Mouse (Mus musculus) embryonic facial prominence, embryonic 11.5 days (tissue): Measurements from ENCODE around the gene Olfr1382. TPM values are rescaled to one million over a fixed set of nuclear protein-coding genes. Genes with fewer than 3 reads are reported as not detected.
"Not testable (repeated sequence)": the region's sequence is repeated elsewhere in the genome, so short reads cannot be mapped to it uniquely, and the experiment has no call there.

Experiments
- ATAC-seq: fragments of 200-750 bp; cut with Nextera tagmentation; replicated peaks from 2 replicates; pipeline ENCODE4 v1.8.0; 2017; ENCODE audit warnings: low read depth; ENCODE audit not compliant: insufficient number of reproducible peaks, low FRiP score, low TSS enrichment
- DNase-seq: peaks from one replicate; pipeline ENCODE4 v3.0.0-alpha.2; 2015; ENCODE audit warnings: low spot score
- H3K27ac ChIP-seq: fragments of 300-500 bp; sonication (generic); replicated peaks from 2 replicates; pipeline ENCODE4 v1.5.1; 2014; ENCODE audit warnings: mild to moderate bottlenecking, low read depth, low read length, control low read depth
- H3K27me3 ChIP-seq: fragments of 300-500 bp; sonication (generic); 2 replicates; pipeline ENCODE4 v1.6.1; 2014; ENCODE audit warnings: mild to moderate bottlenecking, low read length, moderate library complexity, mixed read lengths; ENCODE audit not compliant: control insufficient read depth, insufficient read depth
- H3K36me3 ChIP-seq: fragments of 300-500 bp; sonication (generic); replicated peaks from 2 replicates; pipeline ENCODE4 v1.6.1; 2014; ENCODE audit warnings: low read depth, mild to moderate bottlenecking, low read length, moderate library complexity, mixed read lengths; ENCODE audit not compliant: control insufficient read depth, insufficient read depth
- H3K4me1 ChIP-seq: fragments of 300-500 bp; sonication (generic); 2 replicates; pipeline ENCODE4 v1.6.1; 2014; ENCODE audit warnings: low read length, mixed read lengths; ENCODE audit not compliant: control insufficient read depth, insufficient read depth
- H3K4me2 ChIP-seq: fragments of 300-500 bp; sonication (generic); 2 replicates; pipeline ENCODE4 v1.6.1; 2014; ENCODE audit warnings: low read depth, mild to moderate bottlenecking, control low read depth, low read length, moderate library complexity
- H3K4me3 ChIP-seq: fragments of 300-500 bp; sonication (generic); 2 replicates; pipeline ENCODE4 v1.5.1; 2014; ENCODE audit warnings: low read depth, low read length, control low read depth
- H3K9ac ChIP-seq: fragments of 300-500 bp; sonication (generic); replicated peaks from 2 replicates; pipeline ENCODE4 v1.6.1; 2014; ENCODE audit warnings: mild to moderate bottlenecking, control low read depth, low read length
- H3K9me3 ChIP-seq: fragments of 300-500 bp; sonication (generic); replicated peaks from 2 replicates; pipeline ENCODE4 v1.6.1; 2016; ENCODE audit warnings: mild to moderate bottlenecking, low read length, inconsistent platforms, mixed read lengths; ENCODE audit not compliant: control insufficient read depth
- WGBS: fragments of 180-500 bp; shearing (Covaris S2); extraction: QIAGEN DNeasy Blood & Tissue Kit; methylation state at CpG from one replicate; pipeline ENCODE4 v1.1.7; 2014; 5-methylcytosine and 5-hydroxymethylcytosine counted together
- polyA plus RNA-seq: library from polyadenylated mRNA; unstranded; fragments of >200 nt; fragmentation: Nextera tagmentation; extraction: Ambion mirVana; gene quantifications from 2 replicates; pipeline ENCODE4 v1.2.1, GENCODE M21; 2014

Gene Olfr1382
- polyA plus RNA-seq, 1 experiment from 2014 or later, result not detected

DNA sequence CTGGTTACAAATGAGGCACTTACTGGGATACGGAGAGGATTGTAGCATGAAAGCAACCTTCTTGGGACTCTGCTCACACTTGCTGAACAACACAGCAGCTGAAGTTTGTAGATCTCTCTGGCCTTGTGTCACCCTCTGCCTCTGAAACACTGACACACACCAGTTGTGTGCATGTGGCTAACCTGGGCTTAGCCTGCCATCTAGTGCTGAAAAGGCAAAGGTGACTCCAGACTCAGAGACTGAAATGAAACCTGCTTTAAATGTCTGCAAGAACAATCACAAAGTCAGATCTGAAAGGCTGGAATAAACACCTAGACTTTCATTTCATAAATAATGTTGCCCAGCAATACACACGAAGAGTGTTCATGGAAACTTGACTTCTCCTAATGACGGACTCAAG lies 26.0 kb downstream of the Olfr1382 start:
- not testable (repeated sequence) for ATAC-seq, H3K36me3 ChIP-seq, H3K9ac ChIP-seq, H3K4me3 ChIP-seq, H3K4me1 ChIP-seq, DNase-seq, H3K27me3 ChIP-seq, H3K27ac ChIP-seq, H3K9me3 ChIP-seq, H3K4me2 ChIP-seq
- WGBS, result 80% methylated on average over 3 of the region's 3 CpGs

DNA sequence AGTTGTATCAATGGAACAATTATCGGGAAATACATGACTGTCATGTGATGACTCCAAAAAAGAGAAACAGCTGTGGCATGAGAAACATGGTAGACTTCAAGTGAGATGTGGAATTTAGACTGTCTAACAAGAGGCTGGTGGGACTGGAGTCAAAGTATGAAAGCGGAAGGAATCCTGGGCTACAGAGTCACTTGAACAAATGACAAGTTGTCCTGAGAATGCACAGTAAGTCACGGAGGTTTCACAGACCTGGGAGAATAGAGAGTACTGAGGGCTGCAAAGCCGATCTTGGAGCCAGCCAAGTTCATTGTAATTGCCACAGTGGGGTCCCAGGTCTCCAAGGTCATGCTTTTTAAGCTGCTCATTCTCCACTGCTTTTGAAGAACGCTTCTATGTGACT lies 28.5 kb downstream of the Olfr1382 start, which contains the start of gene Olfr1380:
Gene Olfr1380 (plus strand): TSS at position 301 of the 400 bp plus-strand sequence.
- H3K36me3 ChIP-seq, H3K9ac ChIP-seq, H3K27me3 ChIP-seq, H3K9me3 ChIP-seq, H3K4me3 ChIP-seq, H3K4me2 ChIP-seq, H3K27ac ChIP-seq, DNase-seq, ATAC-seq, H3K4me1 ChIP-seq: not testable (repeated sequence)
- 69% methylated on average over 5 of the region's 5 CpGs for WGBS

DNA sequence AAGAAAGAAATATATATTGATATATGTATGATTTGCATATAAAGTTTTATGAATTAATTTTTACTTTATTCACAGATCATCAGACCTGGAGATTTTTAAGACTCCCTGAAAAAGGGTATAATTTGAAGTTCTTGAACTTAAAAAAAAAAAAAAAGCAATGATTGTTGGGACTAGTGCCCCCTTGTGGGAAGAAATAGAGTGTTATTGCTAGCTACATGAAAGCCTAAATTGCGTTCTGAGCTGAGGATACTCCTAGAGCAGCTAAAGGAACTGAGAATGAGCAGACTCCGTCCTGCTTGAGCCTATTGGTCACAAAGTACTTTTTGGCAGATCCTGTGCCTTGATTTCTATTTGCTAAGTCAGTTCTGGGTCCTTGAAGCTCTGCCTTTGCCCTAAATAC lies 47.0 kb downstream of the Olfr1382 start:
- not testable (repeated sequence) for ATAC-seq, H3K4me1 ChIP-seq, H3K27me3 ChIP-seq, H3K4me3 ChIP-seq, H3K27ac ChIP-seq, H3K4me2 ChIP-seq, H3K36me3 ChIP-seq, H3K9ac ChIP-seq, H3K9me3 ChIP-seq
- peak; percentile 40 for DNase-seq
- WGBS, result 42% methylated on average over 2 of the region's 2 CpGs

DNA sequence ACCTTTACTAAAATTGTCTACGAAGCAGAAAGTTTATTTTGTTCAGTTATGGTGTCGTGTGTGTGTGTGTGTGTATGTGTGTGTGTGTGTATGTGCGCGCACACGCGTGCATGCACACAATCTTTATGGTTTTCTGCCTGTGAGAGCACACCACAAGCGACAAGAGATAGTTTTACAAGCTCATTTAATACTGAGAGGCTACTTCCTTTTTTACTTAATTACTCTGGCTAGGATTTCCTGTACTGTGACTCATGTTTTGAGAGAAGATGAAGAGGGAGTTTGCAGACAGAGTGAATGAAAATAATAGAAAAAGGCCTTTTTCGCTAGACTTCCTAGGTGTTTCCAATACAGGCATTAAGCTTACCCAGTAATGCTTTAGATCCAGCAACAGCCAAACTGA lies 52.4 kb downstream of the Olfr1382 start:
- not testable (repeated sequence) for ATAC-seq, H3K27ac ChIP-seq, H3K9ac ChIP-seq, H3K36me3 ChIP-seq, DNase-seq, H3K4me1 ChIP-seq, H3K27me3 ChIP-seq, H3K4me3 ChIP-seq, H3K4me2 ChIP-seq, H3K9me3 ChIP-seq
- 86% methylated on average over 8 of the region's 8 CpGs for WGBS

Other genes with a start within 250 kb of the Olfr1382 start
- gene Olfr1393, start 249.9 kb upstream of the Olfr1382 start, polyA plus RNA-seq, result 0.17 TPM in 1 of 2 replicates, not detected in the other
- not detected in 2 replicates for gene Olfr1392, start 243.0 kb upstream of the Olfr1382 start, polyA plus RNA-seq
- not detected in 2 replicates for gene Olfr10, start 223.5 kb upstream of the Olfr1382 start, polyA plus RNA-seq
- gene Olfr1391, start 205.5 kb upstream of the Olfr1382 start, polyA plus RNA-seq, result not detected in 2 replicates
- not detected in 2 replicates for gene Olfr1390, start 193.1 kb upstream of the Olfr1382 start, polyA plus RNA-seq
- gene Olfr1389, start 105.2 kb upstream of the Olfr1382 start, polyA plus RNA-seq, result not detected in 2 replicates
- 0.22 and 0.38 TPM in 2 replicates for gene Olfr1388, start 91.6 kb upstream of the Olfr1382 start, polyA plus RNA-seq
- not detected in 2 replicates for gene Olfr1387, start 72.9 kb upstream of the Olfr1382 start, polyA plus RNA-seq
- not detected in 2 replicates for gene Olfr1386, start 63.2 kb upstream of the Olfr1382 start, polyA plus RNA-seq
- gene Olfr1385, start 39.2 kb upstream of the Olfr1382 start, polyA plus RNA-seq, result not detected in 2 replicates
- not detected in 2 replicates for gene Olfr1384, start 21.5 kb upstream of the Olfr1382 start, polyA plus RNA-seq
- gene Olfr1383, start 8.6 kb upstream of the Olfr1382 start, polyA plus RNA-seq, result not detected in 2 replicates
- not detected in 2 replicates for gene Olfr1381, start 15.2 kb downstream of the Olfr1382 start, polyA plus RNA-seq
- not detected in 2 replicates for gene Olfr1380, start 28.6 kb downstream of the Olfr1382 start, polyA plus RNA-seq
- gene Flt4, start 81.0 kb downstream of the Olfr1382 start, polyA plus RNA-seq, result 3.6 and 4.2 TPM in 2 replicates
- not detected in 2 replicates for gene Scgb3a1, start 135.4 kb downstream of the Olfr1382 start, polyA plus RNA-seq
- 49.9 and 56.5 TPM in 2 replicates for gene Cnot6, start 184.5 kb downstream of the Olfr1382 start, polyA plus RNA-seq